Comparison of ENCODE assay signal across 28 mouse cellular contexts in genomic region chr17:5255618-5255933, GRCm38 (mm10).
DNase-seq lines count a peak whose midpoint lies in the region; ATAC-seq and TF ChIP-seq lines count a peak whose summit lies in the region.
"Had no signal": no experiment of that assay in that cellular context is flagged by ENCODE, and none has a peak within 500 bp of the region (broad histone marks: within the 10 kb centered on the region; RNA-seq: fewer than 3 reads in every experiment).

No protein-coding gene starts in this region.

- intact Hi-C loops in left cerebral cortex, postnatal 4 days (cut with DNase I): no loop called here

- no peak for TF ChIP-seq CTCF in forebrain, postnatal 0 days (IDR thresholded peaks at IDR 0.05; ENCODE audit: low read depth)

- no peak overlapping the region for H3K4me3 ChIP-seq in liver, embryonic 16.5 days (ENCODE audit: low read depth, low read length)
- H3K4me3 ChIP-seq in forebrain, embryonic 14.5 days (ENCODE audit: low read depth, low read length): no peak overlapping the region
- no peak overlapping the region for H3K4me3 ChIP-seq in forebrain, postnatal 0 days (ENCODE audit: low read depth, low read length)
- peak overlapping the region; percentile 78 for H3K4me3 ChIP-seq in megakaryocyte, embryonic 14.5 days (replicated peaks)
- H3K4me3 ChIP-seq: embryonic facial prominence, embryonic 12.5 days; hindbrain, embryonic 12.5 days; left cerebral cortex, adult 2 months; limb, embryonic 13.5 days; liver, embryonic 13.5 days had no signal

- H3K9me3 ChIP-seq in liver, embryonic 16.5 days (replicated peaks; ENCODE audit: control insufficient read depth, low read length): no peaks in the 10 kb centered on the region
- H3K9me3 ChIP-seq in forebrain, embryonic 14.5 days (replicated peaks; ENCODE audit: control insufficient read depth, low read length): no peaks in the 10 kb centered on the region
- H3K9me3 ChIP-seq in forebrain, postnatal 0 days (ENCODE audit: low read length): no peaks in the 10 kb centered on the region
- no peaks in the 10 kb centered on the region for H3K9me3 ChIP-seq in megakaryocyte, embryonic 14.5 days
- H3K9me3 ChIP-seq: embryonic facial prominence, embryonic 12.5 days; hindbrain, embryonic 12.5 days; limb, embryonic 13.5 days; liver, embryonic 13.5 days had no signal

- ATAC-seq in liver, embryonic 16.5 days (ENCODE audit: low read depth): peak; percentile 65
- ATAC-seq in forebrain, embryonic 14.5 days: no peak
- no peak for ATAC-seq in forebrain, postnatal 0 days
- ATAC-seq: activated CD4-positive, CD25-positive, alpha-beta regulatory T cell, adult 4 months; intestine, embryonic 16.5 days; midbrain, embryonic 16.5 days had no signal

- H3K4me1 ChIP-seq in liver, embryonic 16.5 days (ENCODE audit: control insufficient read depth, low read depth, low read length): peaks cover 5% of the 10 kb centered on the region
- peaks cover 17% of the 10 kb centered on the region for H3K4me1 ChIP-seq in forebrain, embryonic 14.5 days (ENCODE audit: control insufficient read depth, insufficient read depth, low read length)
- peaks cover 12% of the 10 kb centered on the region for H3K4me1 ChIP-seq in forebrain, postnatal 0 days (ENCODE audit: insufficient read depth)
- H3K4me1 ChIP-seq in megakaryocyte, embryonic 14.5 days: peaks cover 95% of the 10 kb centered on the region

- no peak overlapping the region for H3K27ac ChIP-seq in liver, embryonic 16.5 days (ENCODE audit: low read length)
- peak overlapping the region; percentile 14; the same call in 1 of the 2 replicates for H3K27ac ChIP-seq in forebrain, embryonic 14.5 days (ENCODE audit: low read depth, low read length)
- H3K27ac ChIP-seq in forebrain, postnatal 0 days (ENCODE audit: low read depth, low read length): peak overlapping the region; percentile 58; the same call in 1 of the 2 replicates
- H3K27ac ChIP-seq: embryonic facial prominence, embryonic 12.5 days; hindbrain, embryonic 12.5 days; kidney, postnatal 0 days; left cerebral cortex, adult 2 months; limb, embryonic 13.5 days; liver, embryonic 13.5 days; stomach, postnatal 0 days had no signal

- no peaks in the 10 kb centered on the region for H3K36me3 ChIP-seq in liver, embryonic 16.5 days (ENCODE audit: control insufficient read depth, insufficient read depth)
- H3K36me3 ChIP-seq in forebrain, embryonic 14.5 days (ENCODE audit: control insufficient read depth, insufficient read depth, low read length): no peaks in the 10 kb centered on the region
- H3K36me3 ChIP-seq in forebrain, postnatal 0 days (ENCODE audit: insufficient read depth): no peaks in the 10 kb centered on the region
- peaks cover 53% of the 10 kb centered on the region for H3K36me3 ChIP-seq in megakaryocyte, embryonic 14.5 days (replicated peaks; ENCODE audit: low read length)
- H3K36me3 ChIP-seq: hindbrain, embryonic 12.5 days; liver, embryonic 13.5 days had no signal

- H3K4me2 ChIP-seq in liver, embryonic 16.5 days (ENCODE audit: low read depth, low read length): no peak overlapping the region
- no peak overlapping the region for H3K4me2 ChIP-seq in forebrain, embryonic 14.5 days (ENCODE audit: low read length)
- H3K4me2 ChIP-seq in forebrain, postnatal 0 days (ENCODE audit: low read depth): no peak overlapping the region
- H3K4me2 ChIP-seq: embryonic facial prominence, embryonic 12.5 days; hindbrain, embryonic 12.5 days; limb, embryonic 13.5 days; liver, embryonic 13.5 days; lung, embryonic 14.5 days had no signal

- no peak for DNase-seq in liver
- no peak for DNase-seq in forebrain, embryonic 14.5 days (ENCODE audit: low spot score)
- no peak for DNase-seq in forebrain, postnatal 0 days
- no peak for DNase-seq in kidney, postnatal 36 days
- no peak for DNase-seq in left cerebral cortex, postnatal 4 days
- DNase-seq: adrenal gland, adult 8-10 months; cerebellum, adult 2 months; cerebellum, postnatal 14 days; embryo, embryonic 11 days; heart, postnatal 14 days; kidney, adult 8-10 months; liver, embryonic 13.5 days; lung, embryonic 14.5 days; spleen, adult 18-20 months; thymus, adult 18-20 months; thymus, postnatal 25 days had no signal

- no peaks in the 10 kb centered on the region for H3K27me3 ChIP-seq in liver, embryonic 16.5 days (ENCODE audit: control insufficient read depth, insufficient read depth, low read depth, low read length)
- no peaks in the 10 kb centered on the region for H3K27me3 ChIP-seq in forebrain, embryonic 14.5 days (replicated peaks; ENCODE audit: control insufficient read depth, insufficient read depth, low read length)
- H3K27me3 ChIP-seq in forebrain, postnatal 0 days (ENCODE audit: insufficient read depth, low read length): no peaks in the 10 kb centered on the region
- no peaks in the 10 kb centered on the region for H3K27me3 ChIP-seq in megakaryocyte, embryonic 14.5 days (replicated peaks)
- H3K27me3 ChIP-seq: CH12.LX; embryonic facial prominence, embryonic 12.5 days; hindbrain, embryonic 12.5 days; limb, embryonic 13.5 days; liver, embryonic 13.5 days had no signal

- no peak overlapping the region for H3K9ac ChIP-seq in liver, embryonic 16.5 days (ENCODE audit: low read depth, low read length)
- H3K9ac ChIP-seq in forebrain, embryonic 14.5 days (ENCODE audit: low read length): peak overlapping the region; percentile 32; the same call in 1 of the 2 replicates
- H3K9ac ChIP-seq in forebrain, postnatal 0 days: no peak overlapping the region
- H3K9ac ChIP-seq: embryonic facial prominence, embryonic 12.5 days; hindbrain, embryonic 12.5 days; limb, embryonic 13.5 days; liver, embryonic 13.5 days; lung, embryonic 14.5 days had no signal

- 66% methylated on average over 2 of the region's 2 CpGs for WGBS in liver, embryonic 16.5 days (ENCODE audit: insufficient replicate concordance)
- WGBS in forebrain, embryonic 14.5 days: 48% methylated on average over 2 of the region's 2 CpGs
- WGBS in forebrain, postnatal 0 days: 68% methylated on average over 2 of the region's 2 CpGs
